Mouse (Mus musculus) frontal cortex, adult (tissue): ENCODE measurements around the gene Bmp6.

Source experiments
- ATAC-seq: cut with Nextera tagmentation; 2 replicates; pipeline ENCODE4 v1.9.2; 2017; ENCODE audit warnings: mild to moderate bottlenecking, moderate library complexity, mixed read lengths; ENCODE audit not compliant: low TSS enrichment

Bmp6 gene

GRCm38 (mm10) chr13:38353420-38354255 is 8.7 kb downstream of the Bmp6 start:
- no peak for ATAC-seq

- no peak for ATAC-seq
Observed at GRCm38 (mm10) chr13:38354284-38354683, 9.4 kb downstream of the Bmp6 start.

- no peak for ATAC-seq
Observed at GRCm38 (mm10) chr13:38359045-38359444, 14.1 kb downstream of the Bmp6 start.

GRCm38 (mm10) chr13:38362751-38363150 is 17.8 kb downstream of the Bmp6 start:
- no peak for ATAC-seq

- ATAC-seq, result no peak
Observed at GRCm38 (mm10) chr13:38363869-38364268, 19.0 kb downstream of the Bmp6 start.

GRCm38 (mm10) chr13:38369624-38370023 is 24.7 kb downstream of the Bmp6 start:
- ATAC-seq, result no peak

- no peak for ATAC-seq
Observed at GRCm38 (mm10) chr13:38376071-38376470, 31.2 kb downstream of the Bmp6 start.

GRCm38 (mm10) chr13:38377355-38377754 is 32.4 kb downstream of the Bmp6 start:
- no peak for ATAC-seq

- ATAC-seq, result peak; percentile 84
Observed at GRCm38 (mm10) chr13:38379806-38380205, 34.9 kb downstream of the Bmp6 start.

- ATAC-seq, result no peak
Observed at GRCm38 (mm10) chr13:38386035-38386559, 41.2 kb downstream of the Bmp6 start.

GRCm38 (mm10) chr13:38387453-38388040 is 42.6 kb downstream of the Bmp6 start:
- ATAC-seq, result no peak

GRCm38 (mm10) chr13:38393444-38393843 is 48.5 kb downstream of the Bmp6 start:
- ATAC-seq, result no peak

GRCm38 (mm10) chr13:38395026-38395425 is 50.1 kb downstream of the Bmp6 start:
- no peak for ATAC-seq

- no peak for ATAC-seq
Observed at GRCm38 (mm10) chr13:38397007-38397545, 52.2 kb downstream of the Bmp6 start.

- no peak for ATAC-seq
Observed at GRCm38 (mm10) chr13:38398658-38399057, 53.8 kb downstream of the Bmp6 start.

- ATAC-seq, result no peak
Observed at GRCm38 (mm10) chr13:38400662-38401061, 55.8 kb downstream of the Bmp6 start.

- ATAC-seq, result peak; percentile 33; the same call in 1 of the 2 replicates
Observed at GRCm38 (mm10) chr13:38407611-38408315, 62.9 kb downstream of the Bmp6 start.

GRCm38 (mm10) chr13:38408636-38409035 is 63.7 kb downstream of the Bmp6 start:
- ATAC-seq, result no peak

- peak; percentile 97 for ATAC-seq
Observed at GRCm38 (mm10) chr13:38410322-38410865, 65.5 kb downstream of the Bmp6 start.

GRCm38 (mm10) chr13:38419781-38420180 is 74.9 kb downstream of the Bmp6 start:
- no peak for ATAC-seq

GRCm38 (mm10) chr13:38422491-38422890 is 77.6 kb downstream of the Bmp6 start:
- ATAC-seq, result no peak

GRCm38 (mm10) chr13:38425294-38425693 is 80.4 kb downstream of the Bmp6 start:
- ATAC-seq, result no peak
